Mouse (Mus musculus) CH12.LX (cell line): Measurements from ENCODE around the gene Chic2. TPM values are rescaled to one million over a fixed set of nuclear protein-coding genes. Genes with fewer than 3 reads are reported as not detected.

Experiments used
- DNase-seq: peaks from one replicate; pipeline ENCODE4 v3.0.0-alpha.2; 2013; ENCODE audit errors: extremely low read depth
- H3K27ac ChIP-seq: 2 replicates; pipeline ENCODE4 v1.5.1; 2012; ENCODE audit warnings: low read depth, mild to moderate bottlenecking, control low read depth, moderate library complexity; ENCODE audit not compliant: insufficient read depth
- H3K27me3 ChIP-seq: replicated peaks from 2 replicates; pipeline ENCODE3; 2012; ENCODE audit warnings: inconsistent platforms
- H3K36me3 ChIP-seq, 2 experiments: replicated peaks in 1 of 2; 2 replicates each; pipeline versions ENCODE3 to v1.6.1; 2012; ENCODE audit warnings: inconsistent platforms in 1 of 2, low read length in 1 of 2, mild to moderate bottlenecking in 1 of 2, mixed read lengths in 1 of 2, moderate library complexity in 1 of 2; ENCODE audit not compliant: control insufficient read depth in 1 of 2, insufficient read depth in 1 of 2
- H3K4me1 ChIP-seq, 2 experiments: 2 replicates each; pipeline ENCODE4 v1.6.1; 2012; ENCODE audit warnings: inconsistent platforms in 1 of 2, moderate library complexity in 1 of 2; ENCODE audit not compliant: insufficient read depth in 2 of 2, control insufficient read depth in 1 of 2
- H3K4me2 ChIP-seq: 2 replicates; pipeline ENCODE4 v1.6.1; 2012; ENCODE audit warnings: low read depth, mild to moderate bottlenecking, control low read depth; ENCODE audit not compliant: poor library complexity, insufficient read depth, severe bottlenecking
- H3K4me3 ChIP-seq, 3 experiments: fragments of 150-350 bp in 1 of 3; sonication (generic) in 1 of 3; replicated peaks in 1 of 3; 2 replicates each; pipeline versions ENCODE3 to v1.5.1; 2011 to 2012; ENCODE audit warnings: low read depth in 2 of 3, low read length in 2 of 3, mild to moderate bottlenecking in 2 of 3, moderate library complexity in 2 of 3, control low read depth in 1 of 3, improper control_type of control experiment in 1 of 3, inconsistent platforms in 1 of 3, mixed read lengths in 1 of 3; ENCODE audit not compliant: poor library complexity in 1 of 3
- H3K79me2 ChIP-seq: replicated peaks from 2 replicates; pipeline ENCODE4 v1.6.1; 2012; ENCODE audit warnings: mild to moderate bottlenecking, moderate library complexity; ENCODE audit not compliant: control insufficient read depth, poor library complexity, insufficient read depth, severe bottlenecking; ENCODE audit errors: extremely low read depth
- H3K9ac ChIP-seq: 2 replicates; pipeline ENCODE4 v1.6.1; 2012; ENCODE audit warnings: low read depth, mild to moderate bottlenecking, control low read depth, moderate library complexity; ENCODE audit not compliant: insufficient read depth
- H3K9me3 ChIP-seq: replicated peaks from 2 replicates; pipeline ENCODE3; 2012; ENCODE audit warnings: low read length, inconsistent platforms, mixed read lengths
- BHLHE40 ChIP-seq: IDR thresholded peaks from 2 replicates; pipeline ENCODE4 v1.6.1; 2011; ENCODE audit warnings: mild to moderate bottlenecking, low read depth, low read length, improper control_type of control experiment
- CTCF ChIP-seq, 2 experiments: IDR thresholded peaks in 1 of 2; conservative IDR thresholded peaks in 1 of 2; 2 replicates each; pipeline ENCODE4 v1.5.1; 2011 to 2012; ENCODE audit warnings: low read depth in 2 of 2, low read length in 2 of 2, improper control_type of control experiment in 1 of 2, inconsistent platforms in 1 of 2, mild to moderate bottlenecking in 1 of 2, moderate library complexity in 1 of 2
- E2F4 ChIP-seq: IDR thresholded peaks from 2 replicates; pipeline ENCODE4 v1.6.1; 2011; ENCODE audit warnings: low read depth, low read length, improper control_type of control experiment; ENCODE audit not compliant: insufficient replicate concordance
- ETS1 ChIP-seq: conservative IDR thresholded peaks from 2 replicates; pipeline ENCODE4 v1.6.1; 2012; ENCODE audit warnings: low read depth, mild to moderate bottlenecking, inconsistent platforms, low read length, improper control_type of control experiment, moderate library complexity
- GABPA ChIP-seq: IDR thresholded peaks from 2 replicates; pipeline ENCODE4 v1.6.1; 2012; ENCODE audit warnings: low read depth, low read length, improper control_type of control experiment, inconsistent platforms; ENCODE audit not compliant: insufficient replicate concordance
- JUN ChIP-seq: IDR thresholded peaks from 2 replicates; pipeline ENCODE4 v1.6.1; 2011; ENCODE audit warnings: low read depth, mild to moderate bottlenecking, low read length, improper control_type of control experiment, moderate library complexity; ENCODE audit not compliant: insufficient read depth
- JUND ChIP-seq: conservative IDR thresholded peaks from 2 replicates; pipeline ENCODE4 v1.6.1; 2011; ENCODE audit warnings: low read depth, low read length, improper control_type of control experiment
- KAT2A ChIP-seq: IDR thresholded peaks from 2 replicates; pipeline ENCODE4 v1.6.1; 2012; ENCODE audit warnings: low read length, improper control_type of control experiment, inconsistent platforms; ENCODE audit not compliant: insufficient replicate concordance
- MAX ChIP-seq: IDR thresholded peaks from 2 replicates; pipeline ENCODE4 v1.6.1; 2011; ENCODE audit warnings: low read length, improper control_type of control experiment
- MEF2A ChIP-seq: IDR thresholded peaks from 2 replicates; pipeline ENCODE4 v1.6.1; 2014; ENCODE audit warnings: low read depth, mild to moderate bottlenecking, inconsistent platforms, low read length, improper control_type of control experiment, borderline replicate concordance
- NELFE ChIP-seq: IDR thresholded peaks from 2 replicates; pipeline ENCODE4 v1.6.1; 2011; ENCODE audit warnings: low read depth, low read length, improper control_type of control experiment
- PAX5 ChIP-seq: IDR thresholded peaks from 2 replicates; pipeline ENCODE4 v1.6.1; 2012; ENCODE audit warnings: low read length, inconsistent platforms, mixed read lengths
- RCOR1 ChIP-seq: conservative IDR thresholded peaks from 2 replicates; pipeline ENCODE4 v1.6.1; 2012; ENCODE audit warnings: low read depth, mild to moderate bottlenecking, inconsistent platforms, low read length, improper control_type of control experiment
- TCF12 ChIP-seq: IDR thresholded peaks from 2 replicates; pipeline ENCODE4 v1.6.1; 2014; ENCODE audit warnings: low read depth, mild to moderate bottlenecking, inconsistent platforms, low read length, improper control_type of control experiment
- USF2 ChIP-seq: conservative IDR thresholded peaks from 2 replicates; pipeline ENCODE4 v1.6.1; 2011; ENCODE audit warnings: low read depth, low read length, improper control_type of control experiment
- ZNF384 ChIP-seq: IDR thresholded peaks from 2 replicates; pipeline ENCODE4 v1.6.1; 2012; ENCODE audit warnings: low read depth, low read length, improper control_type of control experiment, inconsistent platforms
- dilution Hi-C: fragments of 300-500 bp; cut with MboI; formaldehyde crosslinking; loops from 2 replicates; pipeline ENCODE4 v1.14.3; 2020; ENCODE audit warnings: low sequenced_read_pairs; ENCODE audit not compliant: extremely low pct_unique_long_range_greater_than_20kb, extremely low pct_ligation_motif_present
- in situ Hi-C: fragments of 300-500 bp; cut with MboI; formaldehyde crosslinking; loops from 3 replicates; pipeline ENCODE4 v1.14.3; 2019; ENCODE audit warnings: low sequenced_read_pairs, low pct_ligation_motif_present, low pct_unique_long_range_greater_than_20kb, mixed read lengths
- polyA plus RNA-seq: library from polyadenylated mRNA; unstranded; fragments of >175 nt; gene quantifications from 2 replicates; pipeline ENCODE4 v1.2.1, GENCODE M21; 2012; ENCODE audit warnings: low read depth; ENCODE audit not compliant: insufficient read length
- total RNA-seq, 2 experiments: library from RNA; depleted of rRNA; stranded (reverse); fragments of 300-350 nt in 1 of 2; fragments of >200 nt in 1 of 2; gene quantifications; 2 replicates each; pipeline ENCODE4 v1.2.3; 2012 to 2014

The Chic2 gene
- total and polyA plus RNA-seq, 3 experiments, result 28.2 to 41.6 (median 40.8) TPM

- H3K27ac ChIP-seq, result no peak overlapping the region
- in situ Hi-C loops, result loop anchor here (5.0 kb wide), 1 partner anchor 194 kb away; no protein-coding TSS in a partner anchor
- no peaks in the 10 kb centered on the region for H3K9me3 ChIP-seq
- H3K4me2 ChIP-seq, result no peak overlapping the region
- no peak overlapping the region for H3K4me3 ChIP-seq
- peaks cover 0 to 13% of the 10 kb centered on the region in 2 experiments; a peak in 2 of 4 replicates for H3K4me1 ChIP-seq
- no peak overlapping the region for H3K9ac ChIP-seq
- no peak for DNase-seq
- dilution Hi-C loops, result no loop called here
- H3K27me3 ChIP-seq, result peaks cover 11% of the 10 kb centered on the region
- no peaks in the 10 kb centered on the region for H3K79me2 ChIP-seq
- no peaks in the 10 kb centered on the region for H3K36me3 ChIP-seq
- no peak for TF ChIP-seq KAT2A
- TF ChIP-seq NELFE, result no peak
- TF ChIP-seq MEF2A, result no peak
- TF ChIP-seq USF2, result no peak
- no peak for TF ChIP-seq PAX5
- no peak for TF ChIP-seq GABPA
- no peak for TF ChIP-seq CTCF (conservative IDR thresholded peaks at IDR 0.05 in 1 of 2, IDR thresholded peaks at IDR 0.05 in 1 of 2; ENCODE audit: low read depth in 2 of 2, low read length in 2 of 2)
- TF ChIP-seq ETS1, result no peak
- no peak for TF ChIP-seq MAX
- TF ChIP-seq JUN, result no peak
- no peak for TF ChIP-seq JUND
- TF ChIP-seq ZNF384, result no peak
- TF ChIP-seq E2F4, result no peak
- TF ChIP-seq RCOR1, result no peak
Observed at GRCm38 (mm10) chr5:74952938-74953337, 91.6 kb downstream of the Chic2 start.

- in situ Hi-C loops (loop anchor here (5.0 kb wide), 1 partner anchor 196 kb away; no protein-coding TSS in a partner anchor), dilution Hi-C loops (no loop called here)
- no peak overlapping the region for H3K4me2 ChIP-seq
- peak; percentile 35 for DNase-seq
- no peak overlapping the region for H3K27ac ChIP-seq
- H3K9ac ChIP-seq, result no peak overlapping the region
- peaks cover 0 to 13% of the 10 kb centered on the region in 2 experiments; a peak in 2 of 4 replicates for H3K4me1 ChIP-seq
- H3K27me3 ChIP-seq, result peaks cover 11% of the 10 kb centered on the region
- no peaks in the 10 kb centered on the region for H3K9me3 ChIP-seq
- TF ChIP-seq BHLHE40 (no peak), TCF12 (0 out of 2 replicates have a peak, but pooled peaks have one; percentile 5)
- no peaks in the 10 kb centered on the region for H3K79me2 ChIP-seq
- no peak overlapping the region for H3K4me3 ChIP-seq
- H3K36me3 ChIP-seq, result no peaks in the 10 kb centered on the region
Observed at GRCm38 (mm10) chr5:74951375-74951774, 93.2 kb downstream of the Chic2 start.
